Mouse (Mus musculus): ENCODE data around the gene Olfr522.

- no peak for TF ChIP-seq CTCF (conservative IDR thresholded peaks at IDR 0.05; ENCODE audit: low read length)
- TF ChIP-seq POU5F1 (IDR thresholded peaks at IDR 0.05; ENCODE audit: borderline replicate concordance, low read length) = no peak
Observed at GRCm38 (mm10) chr7:140169386-140169785, 4.8 kb upstream of the Olfr522 start.

Data from E14TG2a.4 (cell line).